Mouse (Mus musculus): ENCODE measurements around the gene Trmt112. TPM values are rescaled to one million over a fixed set of nuclear protein-coding genes. Genes with fewer than 3 reads are reported as not detected.

Gene Trmt112
- polyA plus RNA-seq, 1 experiment from 2014 or later: 64.4 TPM

GRCm38 (mm10) chr19:6936299-6936698 lies 26.8 kb downstream of the Trmt112 start:
- POLR2A ChIA-PET: interaction anchor here (0.8 to 1.1 kb wide), 2 partner anchors 13 to 21 kb away, joined by 3 read pairs; no protein-coding TSS in a partner anchor
- no peaks in the 10 kb centered on the region for H3K27me3 ChIP-seq
- CTCF ChIA-PET: interaction anchor here (0.7 to 1.8 kb wide), 3 partner anchors 12 to 43 kb away, joined by 3 to 5 read pairs (median 3); partner anchors contain the start of gene Fkbp2
- TF ChIP-seq CTCF (IDR thresholded peaks at IDR 0.05): no peak
- ATAC-seq: no peak
- in situ Hi-C loops (cut with MboI; ENCODE audit: low pct_unique_long_range_greater_than_20kb): no loop called here
- no peak for DNase-seq (ENCODE audit: low read depth, low spot score)

- no peak for TF ChIP-seq CTCF (IDR thresholded peaks at IDR 0.05)
- CTCF ChIA-PET: interaction anchor here (1.8 kb wide), 1 partner anchor 42 kb away, joined by 5 read pairs; the partner anchor contains the start of gene Fkbp2
- H3K27me3 ChIP-seq: no peaks in the 10 kb centered on the region
- ATAC-seq (no peak), DNase-seq (ENCODE audit: low read depth, low spot score) (no peak)
- POLR2A ChIA-PET: interaction anchor here (0.5 to 0.6 kb wide), 2 partner anchors 17 to 403 kb away, joined by 3 to 4 read pairs; no protein-coding TSS in a partner anchor
- in situ Hi-C loops (cut with MboI; ENCODE audit: low pct_unique_long_range_greater_than_20kb): no loop called here
Measured at GRCm38 (mm10) chr19:6937541-6938465, 28.3 kb downstream of the Trmt112 start.

- no peaks in the 10 kb centered on the region for H3K27me3 ChIP-seq
- no peak for TF ChIP-seq CTCF (IDR thresholded peaks at IDR 0.05)
- DNase-seq (ENCODE audit: low read depth, low spot score) (no peak), ATAC-seq (no peak)
- POLR2A ChIA-PET: interaction anchor here (1.1 to 5.0 kb wide), 3 partner anchors 9 to 36 kb away, joined by 3 to 75 read pairs (median 3); partner anchors contain the start of gene Plcb3
- in situ Hi-C loops (cut with MboI; ENCODE audit: low pct_unique_long_range_greater_than_20kb): no loop called here
- CTCF ChIA-PET: interaction anchor here (1.7 kb wide), 1 partner anchor 16 kb away, joined by 5 read pairs; no protein-coding TSS in a partner anchor
Measured at GRCm38 (mm10) chr19:6939106-6940002, 29.9 kb downstream of the Trmt112 start.

- DNase-seq (ENCODE audit: low read depth, low spot score): no peak
- H3K27me3 ChIP-seq: no peaks in the 10 kb centered on the region
- TF ChIP-seq CTCF (IDR thresholded peaks at IDR 0.05): no peak
- no peak for ATAC-seq
- ChIA-PET POLR2A (interaction anchor here (0.9 to 5.0 kb wide), 13 partner anchors 8 to 99 kb away, joined by 3 to 75 read pairs (median 5); partner anchors contain the start of genes Esrra, Plcb3, Ppp1r14b and Prdx5), CTCF (interaction anchor here (1.1 to 2.8 kb wide), 6 partner anchors 11 to 103 kb away, joined by 3 to 21 read pairs (median 4); no protein-coding TSS in a partner anchor)
- in situ Hi-C loops (cut with MboI; ENCODE audit: low pct_unique_long_range_greater_than_20kb): no loop called here
Measured at GRCm38 (mm10) chr19:6940396-6941351, 31.2 kb downstream of the Trmt112 start.

- ATAC-seq: peak; percentile 41
Measured at GRCm38 (mm10) chr19:6941372-6942248, 32.1 kb downstream of the Trmt112 start, which contains the start of gene Bad. Bad (plus strand) TSS chr19:6941861.

GRCm38 (mm10) chr19:6942249-6942691 lies 32.8 kb downstream of the Trmt112 start, which contains the start of gene Gpr137:
Gpr137 (minus strand) TSS chr19:6942480.
- in situ Hi-C loops (cut with MboI; ENCODE audit: low pct_unique_long_range_greater_than_20kb): no loop called here
- ATAC-seq (peak; percentile 87), DNase-seq (ENCODE audit: low read depth, low spot score) (peak; percentile 68)
- no peaks in the 10 kb centered on the region for H3K27me3 ChIP-seq
- CTCF ChIA-PET: interaction anchor here (1.0 to 2.8 kb wide), 4 partner anchors 9 to 19 kb away, joined by 5 to 21 read pairs (median 8); no protein-coding TSS in a partner anchor
- TF ChIP-seq CTCF (IDR thresholded peaks at IDR 0.05): no peak
- POLR2A ChIA-PET: interaction anchor here (0.6 to 5.0 kb wide), 21 partner anchors 9 to 98 kb away, joined by 3 to 75 read pairs (median 4); partner anchors contain the start of genes Esrra, Fkbp2, Plcb3 and Ppp1r14b

More at GRCm38 (mm10) chr19:6941372-6942248, 32.1 kb downstream of the Trmt112 start, which contains the start of gene Bad:
- no peak for TF ChIP-seq CTCF (IDR thresholded peaks at IDR 0.05)
- CTCF ChIA-PET: interaction anchor here (1.0 to 2.8 kb wide), 6 partner anchors 10 to 102 kb away, joined by 3 to 21 read pairs (median 4); no protein-coding TSS in a partner anchor
- POLR2A ChIA-PET: interaction anchor here (0.6 to 5.0 kb wide), 22 partner anchors 8 to 99 kb away, joined by 3 to 75 read pairs (median 4); partner anchors contain the start of genes Esrra, Fkbp2, Plcb3 and Ppp1r14b
- DNase-seq (ENCODE audit: low read depth, low spot score): no peak
- in situ Hi-C loops (cut with MboI; ENCODE audit: low pct_unique_long_range_greater_than_20kb): no loop called here
- no peaks in the 10 kb centered on the region for H3K27me3 ChIP-seq

- POLR2A ChIA-PET: interaction anchor here (1.2 to 5.0 kb wide), 9 partner anchors 9 to 97 kb away, joined by 3 to 75 read pairs (median 7); partner anchors contain the start of genes Esrra, Fkbp2 and Stip1
- ATAC-seq (no peak), DNase-seq (ENCODE audit: low read depth, low spot score) (no peak)
- TF ChIP-seq CTCF (IDR thresholded peaks at IDR 0.05): no peak
- no peaks in the 10 kb centered on the region for H3K27me3 ChIP-seq
- in situ Hi-C loops (cut with MboI; ENCODE audit: low pct_unique_long_range_greater_than_20kb): no loop called here
- CTCF ChIA-PET: interaction anchor here (2.4 to 2.8 kb wide), 2 partner anchors 9 to 19 kb away, joined by 10 to 21 read pairs; no protein-coding TSS in a partner anchor
Measured at GRCm38 (mm10) chr19:6942764-6943163, 33.3 kb downstream of the Trmt112 start.

Measured in Patski (cell line).